Mouse (Mus musculus) heart, adult 10 weeks (tissue): ENCODE data around the gene Cox7a1. TPM values are rescaled to one million over a fixed set of nuclear protein-coding genes. Genes with fewer than 3 reads are reported as not detected.

Experiments used
- polyA plus RNA-seq: library from polyadenylated mRNA; stranded (reverse); fragments of 350-450 nt; fragmentation: Illumina TruSeq; extraction: RNeasy Lipid Tissue Mini Kit (QIAGEN cat#74804); gene quantifications from one replicate; pipeline ENCODE4 v1.2.3, GENCODE M21; 2014; ENCODE audit warnings: low read depth, low replicate concordance

Gene Cox7a1
- 4,592 TPM for polyA plus RNA-seq

DNA sequence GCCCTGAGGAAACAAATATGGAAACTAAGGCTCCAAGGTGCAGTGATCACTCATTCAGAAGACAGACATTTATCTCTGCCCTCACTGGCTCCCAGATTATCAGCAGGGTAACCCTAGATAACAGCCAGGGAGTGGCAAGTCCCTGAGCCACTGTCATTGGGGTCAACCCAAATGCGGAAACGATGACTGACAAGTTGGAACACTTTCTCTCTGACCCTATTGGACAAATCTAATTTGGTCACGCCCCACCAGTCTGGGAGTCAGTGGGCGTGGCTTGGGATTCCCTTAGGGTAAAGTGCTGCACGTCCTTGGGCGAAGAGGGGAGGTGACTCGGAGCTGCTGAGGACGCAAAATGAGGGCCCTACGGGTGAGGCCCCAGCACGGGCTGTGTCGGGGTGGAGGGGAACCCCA, at the start of gene Cox7a1:
TSS of gene Cox7a1 (plus strand) at position 266 of the 411 bp plus-strand sequence.

DNA sequence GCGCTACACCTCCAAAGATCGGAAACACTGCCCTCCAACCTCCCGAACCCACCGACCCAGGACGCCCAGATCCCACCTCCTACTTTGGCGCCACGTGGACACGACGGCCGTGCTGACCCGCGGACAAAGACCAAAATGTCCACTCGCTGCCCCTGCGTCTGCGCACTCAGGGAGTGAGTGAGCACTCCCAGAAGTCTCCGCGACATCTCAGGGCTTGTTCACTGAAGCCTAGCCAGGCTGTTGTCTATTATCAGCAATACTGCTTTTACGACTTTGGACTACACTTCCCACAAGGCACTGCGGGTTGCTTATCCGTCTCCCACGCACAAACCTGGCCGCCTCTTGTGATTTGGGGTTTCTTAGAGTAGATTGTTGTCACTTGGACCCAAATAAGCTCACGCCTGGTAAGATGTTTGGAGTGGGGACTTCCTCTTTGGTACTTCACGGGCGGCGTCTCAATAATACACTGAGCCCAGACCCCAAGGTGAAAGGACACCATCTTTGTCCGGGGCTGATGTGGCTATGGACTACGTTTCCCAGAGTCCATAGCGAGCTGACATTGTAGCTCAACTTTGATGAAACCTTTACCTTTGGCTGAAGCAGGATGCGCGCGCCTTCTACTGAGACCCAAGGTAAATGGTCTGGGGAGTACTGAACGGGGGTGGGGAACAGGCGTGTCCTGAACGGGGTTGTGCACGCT, 14.2 kb upstream of the Cox7a1 start, which contains the start of gene Zfp146:
TSS of gene Zfp146 (minus strand) at position 168 of the 700 bp plus-strand sequence.

DNA sequence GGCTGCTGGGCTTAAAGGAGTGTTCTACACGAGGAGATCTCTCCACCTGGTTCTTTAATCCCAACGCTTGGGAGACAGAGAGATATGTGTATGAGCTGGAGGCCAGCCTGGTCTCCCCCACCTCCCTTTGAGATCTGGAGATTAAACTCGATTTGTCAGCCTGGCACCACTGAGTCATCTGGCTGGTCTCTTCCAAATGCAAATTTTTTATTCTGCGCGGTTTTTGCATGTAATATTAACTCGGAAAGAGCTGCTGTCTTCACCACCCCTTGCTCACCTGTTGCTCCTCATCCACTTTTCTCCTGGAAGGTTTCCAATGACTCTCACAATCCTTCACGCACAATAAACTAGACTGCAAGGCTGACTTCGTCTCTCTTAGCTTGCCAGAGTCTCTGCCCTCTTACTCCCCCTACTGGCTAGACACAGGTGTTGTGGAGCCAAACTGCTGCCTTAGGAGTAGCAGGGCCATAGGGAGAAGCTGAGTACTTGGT, 14.6 kb downstream of the Cox7a1 start, which contains the start of gene Capns1:
TSS of gene Capns1 (minus strand) at position 331 of the 491 bp plus-strand sequence.

DNA sequence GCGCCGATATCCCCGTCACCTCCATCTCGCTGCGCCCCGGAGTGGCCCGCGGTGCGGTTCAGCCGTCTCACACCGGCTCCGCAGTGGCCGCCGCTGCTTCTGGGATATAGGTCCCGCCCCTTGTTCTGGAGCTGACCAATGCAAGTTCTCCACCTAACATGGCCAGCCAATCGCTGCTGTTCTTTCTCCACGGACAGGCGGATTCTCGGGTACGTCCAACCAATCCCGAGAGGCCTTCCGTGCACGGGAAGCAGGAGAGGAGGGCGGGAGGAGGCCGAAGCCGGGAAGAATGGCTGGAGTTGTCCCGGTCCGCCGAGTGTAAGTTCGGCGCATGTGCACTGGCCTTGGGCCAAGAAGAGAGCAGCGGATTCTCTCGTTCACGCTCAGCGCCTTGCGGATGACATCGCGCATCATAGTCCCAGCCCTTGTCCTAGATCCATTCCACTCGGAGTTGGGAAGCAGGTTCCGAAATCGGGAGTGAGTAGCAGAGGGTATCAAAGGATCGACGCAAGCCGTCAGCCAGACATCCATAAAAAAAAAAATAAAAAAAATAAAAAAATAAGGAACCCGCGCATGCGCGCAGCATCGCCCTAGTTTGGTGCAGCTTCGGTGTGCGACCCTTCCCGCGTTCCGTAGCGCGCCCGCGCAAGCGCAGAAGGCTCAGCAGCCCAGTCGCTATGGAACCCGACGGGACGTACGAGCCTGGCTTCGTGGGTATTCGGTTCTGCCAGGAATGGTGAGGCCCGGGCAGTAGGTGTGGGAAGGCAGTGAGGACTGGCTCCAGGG, 47.9 kb downstream of the Cox7a1 start, which contains the start of the genes Polr2i and Tbcb:
TSS of gene Polr2i (plus strand) at position 280 of the 786 bp plus-strand sequence.
TSS of gene Tbcb (minus strand) at position 604 of the 786 bp plus-strand sequence.

DNA sequence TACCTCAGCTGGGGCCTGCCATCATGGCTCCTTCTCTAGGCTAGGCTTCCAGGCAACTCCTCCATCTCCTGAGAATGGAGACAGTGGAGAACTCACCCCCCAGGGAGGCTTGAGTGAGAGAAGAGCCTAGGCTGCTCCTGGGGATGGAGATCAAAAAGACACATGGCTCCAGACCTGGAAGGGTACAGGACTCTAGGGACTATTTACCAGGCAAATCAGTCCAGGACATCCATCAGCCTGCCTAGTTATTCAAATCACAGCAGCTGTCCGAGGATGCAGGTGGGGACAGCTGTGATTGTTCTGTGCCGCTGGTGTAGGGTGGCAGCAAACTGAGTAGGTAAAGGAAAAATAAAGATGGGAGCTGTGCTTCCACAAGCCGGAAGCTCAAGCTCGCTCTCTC, 51.7 kb downstream of the Cox7a1 start, which contains the start of gene Ovol3:
TSS of gene Ovol3 (minus strand) at position 101 of the 400 bp plus-strand sequence.

Other genes starting within 250 kb of the Cox7a1 start
- gene Zfp74, start 230.1 kb upstream of the Cox7a1 start, polyA plus RNA-seq = 5.1 TPM
- 12.4 TPM for gene Zfp568, start 200.2 kb upstream of the Cox7a1 start, polyA plus RNA-seq
- gene Zfp14, start 132.8 kb upstream of the Cox7a1 start, polyA plus RNA-seq = 7.4 TPM
- 2.5 TPM for gene Zfp82, start 111.2 kb upstream of the Cox7a1 start, polyA plus RNA-seq
- gene Gm26920, start 93.7 kb upstream of the Cox7a1 start, polyA plus RNA-seq = not detected
- gene Zfp566, start 93.6 kb upstream of the Cox7a1 start, polyA plus RNA-seq = 1.4 TPM
- gene Zfp260, start 89.4 kb upstream of the Cox7a1 start, polyA plus RNA-seq = 34.9 TPM
- gene Zfp382, start 62.2 kb upstream of the Cox7a1 start, polyA plus RNA-seq = 1.6 TPM
- 26.8 TPM for gene Zfp146, start 14.4 kb upstream of the Cox7a1 start, polyA plus RNA-seq
- 372 TPM for gene Capns1, start 14.7 kb downstream of the Cox7a1 start, polyA plus RNA-seq
- gene Polr2i, start 47.8 kb downstream of the Cox7a1 start, polyA plus RNA-seq = 59.9 TPM
- gene Tbcb, start 48.1 kb downstream of the Cox7a1 start, polyA plus RNA-seq = 58.8 TPM
- not detected for gene Ovol3, start 51.6 kb downstream of the Cox7a1 start, polyA plus RNA-seq
- gene Thap8, start 96.0 kb downstream of the Cox7a1 start, polyA plus RNA-seq = not detected
- gene Wdr62, start 96.3 kb downstream of the Cox7a1 start, polyA plus RNA-seq = 2.4 TPM
- gene Clip3, start 107.6 kb downstream of the Cox7a1 start, polyA plus RNA-seq = 11.7 TPM
- 29.2 TPM for gene Alkbh6, start 124.6 kb downstream of the Cox7a1 start, polyA plus RNA-seq
- 2.5 TPM for gene Syne4, start 130.7 kb downstream of the Cox7a1 start, polyA plus RNA-seq
- gene E130208F15Rik, start 137.6 kb downstream of the Cox7a1 start, polyA plus RNA-seq = 0.42 TPM
- gene Sdhaf1, start 139.8 kb downstream of the Cox7a1 start, polyA plus RNA-seq = 14.0 TPM
- gene Lrfn3, start 178.6 kb downstream of the Cox7a1 start, polyA plus RNA-seq = 1.1 TPM
- 38.2 TPM for gene Tyrobp, start 229.6 kb downstream of the Cox7a1 start, polyA plus RNA-seq
- not detected for gene Hcst, start 235.7 kb downstream of the Cox7a1 start, polyA plus RNA-seq
- 0.50 TPM for gene Nfkbid, start 237.6 kb downstream of the Cox7a1 start, polyA plus RNA-seq